Mouse (Mus musculus): ENCODE results near the gene Kif24. TPM values are rescaled to one million over a fixed set of nuclear protein-coding genes. Genes with fewer than 3 reads are reported as not detected.
A peak's percentile ranks its signal among the peaks of the same experiment; 100 is the strongest.

Kif24 gene
- total and polyA plus RNA-seq, 2 experiments: 0.37 to 0.43 TPM

GRCm38 (mm10) chr4:41506906-41507305 is 42.2 kb upstream of the Kif24 start:
- Histone ChIP-seq H3K4me3 (ENCODE audit: insufficient read depth, low read depth, low read length) (peak overlapping the region; percentile 51), H3K9ac (ENCODE audit: low read depth, low read length) (peak overlapping the region; percentile 52), H3K36me3 (ENCODE audit: control insufficient read depth, insufficient read depth, low read length) (no peaks in the 10 kb centered on the region), H3K27ac (replicated peaks; ENCODE audit: insufficient read depth, low read depth, low read length) (no peak overlapping the region), H3K4me1 (ENCODE audit: control insufficient read depth, insufficient read depth, low read length) (peaks cover 6% of the 10 kb centered on the region; the same call in 1 of the 2 replicates), H3K79me2 (ENCODE audit: control insufficient read depth, insufficient read depth, low read length) (peaks cover 2% of the 10 kb centered on the region; the same call in 1 of the 2 replicates), H3K27me3 (ENCODE audit: control insufficient read depth, insufficient read depth, low read length) (no peaks in the 10 kb centered on the region)
- DNase-seq (ENCODE audit: extremely low read depth, low read depth, low spot score): peak; percentile 64
- 0 out of 2 replicates have a peak, but pooled peaks have one; percentile 32 for TF ChIP-seq POLR2A (IDR thresholded peaks at IDR 0.05; ENCODE audit: extremely low read depth, insufficient read depth, low read length)
- TF ChIP-seq CTCF (IDR thresholded peaks at IDR 0.05; ENCODE audit: low read depth, low read length): peak; percentile 38; the same call in 1 of the 2 replicates
- WGBS: under 1% methylated on average over 29 of the region's 29 CpGs

GRCm38 (mm10) chr4:41506156-41506555 is 41.5 kb upstream of the Kif24 start:
- Histone ChIP-seq H3K27me3 (ENCODE audit: control insufficient read depth, insufficient read depth, low read length) (no peaks in the 10 kb centered on the region), H3K27ac (replicated peaks; ENCODE audit: insufficient read depth, low read depth, low read length) (no peak overlapping the region), H3K36me3 (ENCODE audit: control insufficient read depth, insufficient read depth, low read length) (no peaks in the 10 kb centered on the region), H3K79me2 (ENCODE audit: control insufficient read depth, insufficient read depth, low read length) (peaks cover 2% of the 10 kb centered on the region; the same call in 1 of the 2 replicates), H3K4me1 (ENCODE audit: control insufficient read depth, insufficient read depth, low read length) (peaks cover 10% of the 10 kb centered on the region; the same call in 1 of the 2 replicates), H3K9ac (ENCODE audit: low read depth, low read length) (no peak overlapping the region), H3K4me3 (ENCODE audit: insufficient read depth, low read depth, low read length) (no peak overlapping the region)
- DNase-seq (ENCODE audit: extremely low read depth, low read depth, low spot score): no peak
- no peak for TF ChIP-seq POLR2A (IDR thresholded peaks at IDR 0.05; ENCODE audit: extremely low read depth, insufficient read depth, low read length)
- peak; percentile 75 for TF ChIP-seq CTCF (IDR thresholded peaks at IDR 0.05; ENCODE audit: low read depth, low read length)
- WGBS: 15% methylated on average over 13 of the region's 13 CpGs

- H3K27me3 ChIP-seq (ENCODE audit: control insufficient read depth, insufficient read depth, low read length): no peaks in the 10 kb centered on the region
- peak; percentile 68 for TF ChIP-seq CTCF (IDR thresholded peaks at IDR 0.05; ENCODE audit: low read depth, low read length)
- TF ChIP-seq POLR2A (IDR thresholded peaks at IDR 0.05; ENCODE audit: extremely low read depth, insufficient read depth, low read length): no peak
- peaks cover 2% of the 10 kb centered on the region; the same call in 1 of the 2 replicates for H3K79me2 ChIP-seq (ENCODE audit: control insufficient read depth, insufficient read depth, low read length)
- WGBS: 59% methylated on average over 11 of the region's 11 CpGs
- no peak for DNase-seq (ENCODE audit: extremely low read depth, low read depth, low spot score)
- peaks cover 18% of the 10 kb centered on the region for H3K4me1 ChIP-seq (ENCODE audit: control insufficient read depth, insufficient read depth, low read length)
- H3K27ac ChIP-seq (replicated peaks; ENCODE audit: insufficient read depth, low read depth, low read length): no peak overlapping the region
- H3K9ac ChIP-seq (ENCODE audit: low read depth, low read length): no peak overlapping the region
- H3K36me3 ChIP-seq (ENCODE audit: control insufficient read depth, insufficient read depth, low read length): no peaks in the 10 kb centered on the region
- H3K4me3 ChIP-seq (ENCODE audit: insufficient read depth, low read depth, low read length): no peak overlapping the region
These were observed 40.5 kb upstream of the Kif24 start for GRCm38 (mm10) chr4:41505131-41505551.

- Histone ChIP-seq H3K4me1 (ENCODE audit: control insufficient read depth, insufficient read depth, low read length) (peaks cover 21% of the 10 kb centered on the region), H3K27me3 (ENCODE audit: control insufficient read depth, insufficient read depth, low read length) (no peaks in the 10 kb centered on the region), H3K36me3 (ENCODE audit: control insufficient read depth, insufficient read depth, low read length) (no peaks in the 10 kb centered on the region; the same call in 1 of the 2 replicates), H3K9ac (ENCODE audit: low read depth, low read length) (no peak overlapping the region), H3K27ac (replicated peaks; ENCODE audit: insufficient read depth, low read depth, low read length) (no peak overlapping the region), H3K79me2 (ENCODE audit: control insufficient read depth, insufficient read depth, low read length) (peaks cover 5% of the 10 kb centered on the region), H3K4me3 (ENCODE audit: insufficient read depth, low read depth, low read length) (no peak overlapping the region)
- TF ChIP-seq CTCF (IDR thresholded peaks at IDR 0.05; ENCODE audit: low read depth, low read length) (no peak), POLR2A (IDR thresholded peaks at IDR 0.05; ENCODE audit: extremely low read depth, insufficient read depth, low read length) (no peak)
- WGBS: 80% methylated on average over 5 of the region's 5 CpGs
- no peak for DNase-seq (ENCODE audit: extremely low read depth, low read depth, low spot score)
These were observed 39.6 kb upstream of the Kif24 start for GRCm38 (mm10) chr4:41504325-41504724.

- under 1% methylated on average over 18 of the region's 18 CpGs for WGBS
- TF ChIP-seq CTCF (IDR thresholded peaks at IDR 0.05; ENCODE audit: low read depth, low read length) (no peak), POLR2A (IDR thresholded peaks at IDR 0.05; ENCODE audit: extremely low read depth, insufficient read depth, low read length) (peak; percentile 80; the same call in 1 of the 2 replicates)
- H3K9ac ChIP-seq (ENCODE audit: low read depth, low read length): peak within 1 kb of the TSS; percentile 61
- H3K79me2 ChIP-seq (ENCODE audit: control insufficient read depth, insufficient read depth, low read length): peaks cover 19% of the 10 kb centered on the region
- no peaks in the 10 kb centered on the region for H3K27me3 ChIP-seq (ENCODE audit: control insufficient read depth, insufficient read depth, low read length)
- peak; percentile 91 for DNase-seq (ENCODE audit: extremely low read depth, low read depth, low spot score)
- H3K36me3 ChIP-seq (ENCODE audit: control insufficient read depth, insufficient read depth, low read length): peaks cover 9% of the 10 kb centered on the region; the same call in 1 of the 2 replicates
- peak within 1 kb of the TSS; percentile 65 for H3K4me3 ChIP-seq (ENCODE audit: insufficient read depth, low read depth, low read length)
- H3K4me1 ChIP-seq (ENCODE audit: control insufficient read depth, insufficient read depth, low read length): peaks cover 21% of the 10 kb centered on the region
- peak within 1 kb of the TSS; percentile 76 for H3K27ac ChIP-seq (replicated peaks; ENCODE audit: insufficient read depth, low read depth, low read length)
These were observed 38.3 kb upstream of the Kif24 start, which contains the start of gene AI464131 for GRCm38 (mm10) chr4:41502986-41503412. AI464131 (minus strand) TSS chr4:41503076.

All from liver, adult 2 months (tissue).